Mouse (Mus musculus) heart, postnatal 0 days (tissue): ENCODE measurements around the gene Lmx1a.

ENCODE experiments used
- CTCF ChIP-seq: IDR thresholded peaks from 2 replicates; pipeline ENCODE4 v1.5.1; 2016; ENCODE audit warnings: antibody characterized with exemption, control low read depth, low read depth
- EP300 ChIP-seq: IDR thresholded peaks from 2 replicates; pipeline ENCODE4 v1.6.1; 2016; ENCODE audit warnings: antibody characterized with exemption, low read depth

DNA sequence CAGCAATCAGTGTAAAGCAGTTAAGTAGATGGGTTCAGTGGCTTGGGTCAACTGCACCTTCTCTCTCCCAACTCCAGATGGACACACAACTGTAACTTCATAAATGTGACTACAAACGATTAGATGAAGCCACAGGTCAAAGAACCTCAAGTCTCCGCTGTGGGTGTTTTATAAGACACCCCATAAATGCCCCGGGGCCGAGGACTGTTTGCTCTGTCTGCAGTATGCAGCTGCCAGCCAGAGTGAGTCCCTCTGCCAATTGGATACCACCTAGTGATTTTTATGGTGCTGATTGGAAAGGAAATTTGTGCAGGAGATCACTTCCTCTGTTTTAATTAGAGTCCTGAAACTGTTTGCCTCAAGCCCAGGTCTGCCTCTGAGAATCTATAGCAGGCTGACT, 65.0 kb downstream of the Lmx1a start:
- TF ChIP-seq CTCF (no peak), EP300 (no peak)
